Mouse (Mus musculus): ENCODE measurements around the gene Erbb3. TPM values are rescaled to one million over a fixed set of nuclear protein-coding genes. Genes with fewer than 3 reads are reported as not detected.

Erbb3 gene
- polyA plus RNA-seq (2014; fragmentation: Illumina TruSeq; extraction: RNeasy Lipid Tissue Mini Kit (QIAGEN cat#74804)): 3.8 TPM

GRCm38 (mm10) chr10:128589464-128590192, at the start of gene Erbb3:
TSS of gene Erbb3 (minus strand) at chr10:128589652.

GRCm38 (mm10) chr10:128626311-128627310, 37.2 kb upstream of the Erbb3 start, which contains the start of gene Rps26:
TSS of gene Rps26 (minus strand) at chr10:128626747.

GRCm38 (mm10) chr10:128565788-128566531, 23.5 kb downstream of the Erbb3 start, which contains the start of gene Pa2g4:
TSS of gene Pa2g4 (minus strand) at chr10:128565987.

GRCm38 (mm10) chr10:128548947-128549681, 40.3 kb downstream of the Erbb3 start, which contains the start of gene Rpl41:
TSS of gene Rpl41 (minus strand) at chr10:128549305.

GRCm38 (mm10) chr10:128547361-128548032, 42.0 kb downstream of the Erbb3 start, which contains the start of gene Zc3h10:
TSS of gene Zc3h10 (minus strand) at chr10:128547774.

GRCm38 (mm10) chr10:128525671-128526308, 63.7 kb downstream of the Erbb3 start, which contains the start of gene Esyt1:
TSS of gene Esyt1 (minus strand) at chr10:128525871.

Other genes starting within 250 kb of the Erbb3 start
- gene Coq10a, start 220.7 kb downstream of the Erbb3 start, polyA plus RNA-seq (2014; fragmentation: Illumina TruSeq; extraction: RNeasy Lipid Tissue Mini Kit (QIAGEN cat#74804)): 3.9 TPM
- gene Ankrd52, start 212.5 kb downstream of the Erbb3 start, polyA plus RNA-seq (2014; fragmentation: Illumina TruSeq; extraction: RNeasy Lipid Tissue Mini Kit (QIAGEN cat#74804)): 8.8 TPM
- not detected for gene Slc39a5, start 188.4 kb downstream of the Erbb3 start, polyA plus RNA-seq (2014; fragmentation: Illumina TruSeq; extraction: RNeasy Lipid Tissue Mini Kit (QIAGEN cat#74804))
- 13.7 TPM for gene Nabp2, start 178.2 kb downstream of the Erbb3 start, polyA plus RNA-seq (2014; fragmentation: Illumina TruSeq; extraction: RNeasy Lipid Tissue Mini Kit (QIAGEN cat#74804))
- 10.5 TPM for gene Rnf41, start 178.0 kb downstream of the Erbb3 start, polyA plus RNA-seq (2014; fragmentation: Illumina TruSeq; extraction: RNeasy Lipid Tissue Mini Kit (QIAGEN cat#74804))
- gene Smarcc2, start 130.4 kb downstream of the Erbb3 start, polyA plus RNA-seq (2014; fragmentation: Illumina TruSeq; extraction: RNeasy Lipid Tissue Mini Kit (QIAGEN cat#74804)): 62.3 TPM
- 108 TPM for gene Myl6, start 95.5 kb downstream of the Erbb3 start, polyA plus RNA-seq (2014; fragmentation: Illumina TruSeq; extraction: RNeasy Lipid Tissue Mini Kit (QIAGEN cat#74804))
- not detected for gene Myl6b, start 91.0 kb downstream of the Erbb3 start, polyA plus RNA-seq (2014; fragmentation: Illumina TruSeq; extraction: RNeasy Lipid Tissue Mini Kit (QIAGEN cat#74804))
- gene Esyt1, start 63.8 kb downstream of the Erbb3 start, polyA plus RNA-seq (2014; fragmentation: Illumina TruSeq; extraction: RNeasy Lipid Tissue Mini Kit (QIAGEN cat#74804)): 6.2 TPM
- 1.3 TPM for gene Zc3h10, start 41.9 kb downstream of the Erbb3 start, polyA plus RNA-seq (2014; fragmentation: Illumina TruSeq; extraction: RNeasy Lipid Tissue Mini Kit (QIAGEN cat#74804))
- 14.5 TPM for gene Rpl41, start 40.3 kb downstream of the Erbb3 start, polyA plus RNA-seq (2014; fragmentation: Illumina TruSeq; extraction: RNeasy Lipid Tissue Mini Kit (QIAGEN cat#74804))
- gene Pa2g4, start 23.7 kb downstream of the Erbb3 start, polyA plus RNA-seq (2014; fragmentation: Illumina TruSeq; extraction: RNeasy Lipid Tissue Mini Kit (QIAGEN cat#74804)): 143 TPM
- gene Rps26, start 37.1 kb upstream of the Erbb3 start, polyA plus RNA-seq (2014; fragmentation: Illumina TruSeq; extraction: RNeasy Lipid Tissue Mini Kit (QIAGEN cat#74804)): 6.0 TPM
- gene Ikzf4, start 56.3 kb upstream of the Erbb3 start, polyA plus RNA-seq (2014; fragmentation: Illumina TruSeq; extraction: RNeasy Lipid Tissue Mini Kit (QIAGEN cat#74804)): 2.1 TPM
- 5.7 TPM for gene Suox, start 84.4 kb upstream of the Erbb3 start, polyA plus RNA-seq (2014; fragmentation: Illumina TruSeq; extraction: RNeasy Lipid Tissue Mini Kit (QIAGEN cat#74804))
- 121 TPM for gene Rab5b, start 106.6 kb upstream of the Erbb3 start, polyA plus RNA-seq (2014; fragmentation: Illumina TruSeq; extraction: RNeasy Lipid Tissue Mini Kit (QIAGEN cat#74804))
- not detected for gene Pmel, start 114.5 kb upstream of the Erbb3 start, polyA plus RNA-seq (2014; fragmentation: Illumina TruSeq; extraction: RNeasy Lipid Tissue Mini Kit (QIAGEN cat#74804))
- gene Cdk2, start 115.4 kb upstream of the Erbb3 start, polyA plus RNA-seq (2014; fragmentation: Illumina TruSeq; extraction: RNeasy Lipid Tissue Mini Kit (QIAGEN cat#74804)): 24.2 TPM
- gene Dgka, start 155.2 kb upstream of the Erbb3 start, polyA plus RNA-seq (2014; fragmentation: Illumina TruSeq; extraction: RNeasy Lipid Tissue Mini Kit (QIAGEN cat#74804)): 3.8 TPM
- gene Pym1, start 158.2 kb upstream of the Erbb3 start, polyA plus RNA-seq (2014; fragmentation: Illumina TruSeq; extraction: RNeasy Lipid Tissue Mini Kit (QIAGEN cat#74804)): 0.71 TPM
- 9.7 TPM for gene Mmp19, start 201.3 kb upstream of the Erbb3 start, polyA plus RNA-seq (2014; fragmentation: Illumina TruSeq; extraction: RNeasy Lipid Tissue Mini Kit (QIAGEN cat#74804))
- gene Dnajc14, start 214.4 kb upstream of the Erbb3 start, polyA plus RNA-seq (2014; fragmentation: Illumina TruSeq; extraction: RNeasy Lipid Tissue Mini Kit (QIAGEN cat#74804)): 45.1 TPM
- gene Tmem198b, start 214.7 kb upstream of the Erbb3 start, polyA plus RNA-seq (2014; fragmentation: Illumina TruSeq; extraction: RNeasy Lipid Tissue Mini Kit (QIAGEN cat#74804)): 5.9 TPM
- gene Sarnp, start 227.7 kb upstream of the Erbb3 start, polyA plus RNA-seq (2014; fragmentation: Illumina TruSeq; extraction: RNeasy Lipid Tissue Mini Kit (QIAGEN cat#74804)): 466 TPM
- 75.2 TPM for gene Ormdl2, start 232.0 kb upstream of the Erbb3 start, polyA plus RNA-seq (2014; fragmentation: Illumina TruSeq; extraction: RNeasy Lipid Tissue Mini Kit (QIAGEN cat#74804))

Data from ovary, adult 10 weeks (tissue).